Mouse (Mus musculus) thymus, postnatal 0 days (tissue): ENCODE data around the gene Sptssb. TPM values are rescaled to one million over a fixed set of nuclear protein-coding genes. Genes with fewer than 3 reads are reported as not detected.

Source experiments
- DNase-seq: peaks from one replicate; pipeline ENCODE4 v3.0.0-alpha.2; 2015; ENCODE audit warnings: low spot score
- polyA plus RNA-seq: library from polyadenylated mRNA; unstranded; fragments of >200 nt; fragmentation: Nextera tagmentation; extraction: Ambion mirVana; gene quantifications from 2 replicates; pipeline ENCODE4 v1.2.1, GENCODE M21; 2015

The Sptssb gene
- polyA plus RNA-seq, 1 experiment from 2014 or later = 12.3 TPM

DNA sequence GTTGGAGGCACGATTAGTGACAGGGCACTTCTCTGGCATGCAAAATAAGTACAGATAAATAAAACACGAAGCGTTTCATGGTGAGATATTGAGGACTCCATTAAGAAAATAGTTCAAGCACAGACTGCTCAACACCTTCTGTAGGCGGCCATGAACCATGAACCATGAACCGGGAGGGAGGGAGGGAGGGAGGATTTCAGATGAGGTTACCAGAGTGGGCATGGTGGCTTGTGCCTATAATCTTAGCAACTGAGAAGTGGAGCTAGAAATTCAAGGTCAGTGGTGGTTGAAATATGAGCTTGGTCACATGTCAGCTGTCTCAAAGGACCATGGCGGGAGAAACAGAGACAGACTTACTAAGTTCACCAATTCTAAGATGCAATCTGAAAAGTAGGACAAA is 20.3 kb downstream of the Sptssb start:
- DNase-seq = no peak

DNA sequence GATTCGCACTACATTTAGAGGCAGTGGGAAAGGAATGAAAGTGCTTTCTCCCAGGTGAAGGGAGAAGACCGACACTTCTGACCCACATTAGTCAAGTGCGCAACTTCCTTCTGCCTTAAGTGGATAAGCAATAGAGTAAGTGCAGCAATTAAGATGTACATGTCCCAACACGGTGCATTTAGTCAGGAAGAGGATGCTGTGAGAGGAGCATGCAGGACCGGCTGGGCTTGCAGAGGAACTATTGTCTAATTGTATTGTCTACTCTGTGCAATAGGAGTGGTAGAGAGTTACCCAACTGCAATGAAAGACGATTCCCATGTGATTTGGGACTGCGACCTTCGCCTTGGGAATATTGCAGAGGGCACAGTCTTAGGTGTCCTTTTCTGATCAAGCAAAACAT is 30.2 kb downstream of the Sptssb start:
- DNase-seq = no peak

DNA sequence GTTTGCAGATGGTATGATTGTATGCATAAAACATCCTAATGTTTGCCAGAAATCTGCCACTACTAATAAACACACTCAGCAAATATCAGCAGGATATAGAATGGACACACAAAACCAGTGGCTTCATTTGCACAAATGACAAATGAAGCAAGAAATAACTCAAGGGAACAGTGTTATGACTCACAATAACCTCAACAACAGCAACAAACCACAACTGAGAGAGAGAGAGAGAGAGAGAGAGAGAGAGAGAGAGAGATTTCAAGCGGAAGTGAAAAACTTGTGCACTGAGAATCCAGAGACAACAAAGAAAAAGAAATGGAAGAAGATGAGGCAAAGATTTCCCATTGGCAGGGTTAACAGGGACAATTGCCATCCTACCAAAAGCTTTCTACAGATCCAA is 35.2 kb downstream of the Sptssb start:
- DNase-seq = no peak

- no peak for DNase-seq
These were observed 39.1 kb downstream of the Sptssb start for GRCm38 (mm10) chr3:69820614-69821013.

DNA sequence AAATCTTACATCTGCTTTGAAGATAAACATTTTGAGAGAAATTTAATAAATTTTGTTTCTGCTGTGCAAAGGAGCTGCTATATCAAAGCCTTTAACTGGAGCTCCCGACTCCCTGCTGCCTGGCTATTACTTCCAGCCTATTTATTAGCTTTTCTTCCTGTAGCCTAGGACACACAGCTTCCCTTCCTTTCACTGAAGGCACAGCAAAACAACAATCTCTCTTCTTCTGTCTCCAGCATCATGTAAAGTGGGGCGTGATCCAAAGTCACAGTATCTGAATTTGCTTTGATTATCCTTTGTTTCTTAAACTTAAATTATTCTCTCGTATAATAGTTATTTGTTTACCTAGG is 39.9 kb downstream of the Sptssb start:
- DNase-seq = no peak

DNA sequence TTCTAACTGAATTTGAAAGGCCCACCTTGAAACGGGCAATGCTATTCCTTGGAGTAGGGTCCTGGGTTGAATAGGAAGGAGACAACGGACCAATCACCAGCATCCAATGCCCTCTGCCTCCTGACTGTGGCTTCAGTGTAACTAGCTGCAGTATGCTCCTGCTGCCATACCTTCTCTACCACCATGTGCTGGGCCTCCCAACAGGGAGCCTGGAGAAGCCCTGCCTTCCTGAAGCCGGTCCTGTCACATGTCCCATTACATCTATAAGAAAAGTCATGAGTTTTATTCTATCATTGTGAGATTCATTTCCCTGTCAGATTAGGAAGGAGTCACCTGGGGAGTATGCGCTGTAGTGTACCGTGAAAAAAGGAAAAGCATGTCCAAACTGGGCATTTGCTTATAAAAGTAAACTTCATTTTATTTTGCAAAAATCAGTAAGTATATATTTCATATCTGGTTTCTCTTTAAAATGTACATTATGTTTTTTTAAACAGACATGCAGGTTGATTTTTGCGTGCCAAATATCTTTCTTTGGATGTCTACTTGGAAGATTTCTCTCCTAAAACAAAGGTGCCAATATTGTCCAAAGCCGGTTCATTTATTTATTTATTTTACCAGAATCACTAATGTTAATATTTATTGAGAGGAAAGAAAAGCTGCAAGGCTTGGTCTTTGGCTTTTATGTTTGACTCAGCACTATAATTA is 40.4 kb downstream of the Sptssb start:
- DNase-seq = no peak

GRCm38 (mm10) chr3:69818466-69818865 is 41.3 kb downstream of the Sptssb start:
- DNase-seq = no peak

GRCm38 (mm10) chr3:69816547-69816946 is 43.2 kb downstream of the Sptssb start:
- DNase-seq = no peak

- DNase-seq = no peak
These were observed 46.6 kb downstream of the Sptssb start for GRCm38 (mm10) chr3:69813005-69813695.

DNA sequence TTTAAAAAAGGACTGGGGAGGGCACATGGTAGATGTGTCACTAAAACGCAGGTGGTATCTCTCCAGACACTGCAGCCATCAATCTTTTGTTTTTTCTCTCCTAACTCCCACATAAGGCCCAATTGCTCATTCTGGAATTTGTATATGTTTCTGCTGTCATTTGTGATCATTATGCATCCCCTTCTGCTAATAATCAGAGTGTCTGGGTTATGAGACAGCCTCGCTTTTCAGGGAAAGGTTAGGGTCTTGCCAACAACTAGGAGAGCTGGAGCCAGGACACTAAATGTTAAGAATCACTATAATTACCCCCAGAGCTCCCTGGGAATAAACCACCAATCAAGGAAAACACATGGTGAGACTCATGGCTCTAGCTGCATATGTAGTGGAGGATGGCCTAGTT is 47.3 kb downstream of the Sptssb start:
- DNase-seq = no peak

GRCm38 (mm10) chr3:69808479-69808878 is 51.3 kb downstream of the Sptssb start:
- no peak for DNase-seq

- no peak for DNase-seq
These were observed 56.6 kb downstream of the Sptssb start for GRCm38 (mm10) chr3:69803137-69803536.

- DNase-seq = no peak
These were observed 58.8 kb downstream of the Sptssb start for GRCm38 (mm10) chr3:69800829-69801384.

DNA sequence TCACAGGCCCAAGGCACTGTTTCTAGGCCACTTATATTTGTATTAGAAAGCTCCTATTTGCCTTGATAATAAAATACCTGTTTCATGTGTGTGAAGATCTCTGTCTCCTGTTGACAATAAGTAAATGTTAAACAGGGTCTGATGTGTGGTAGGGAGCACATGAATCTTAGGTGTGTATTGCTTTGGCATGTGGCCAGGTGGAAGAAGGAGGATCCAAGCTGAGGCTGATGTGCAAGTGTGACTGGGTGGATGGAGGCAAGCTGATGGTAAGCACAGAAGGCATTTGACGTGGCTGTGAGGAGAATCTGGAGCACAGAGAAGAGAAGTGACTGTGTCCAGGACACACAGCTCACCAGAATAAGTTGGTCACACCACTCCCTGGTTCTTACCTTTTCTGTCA is 60.6 kb downstream of the Sptssb start:
- no peak for DNase-seq

DNA sequence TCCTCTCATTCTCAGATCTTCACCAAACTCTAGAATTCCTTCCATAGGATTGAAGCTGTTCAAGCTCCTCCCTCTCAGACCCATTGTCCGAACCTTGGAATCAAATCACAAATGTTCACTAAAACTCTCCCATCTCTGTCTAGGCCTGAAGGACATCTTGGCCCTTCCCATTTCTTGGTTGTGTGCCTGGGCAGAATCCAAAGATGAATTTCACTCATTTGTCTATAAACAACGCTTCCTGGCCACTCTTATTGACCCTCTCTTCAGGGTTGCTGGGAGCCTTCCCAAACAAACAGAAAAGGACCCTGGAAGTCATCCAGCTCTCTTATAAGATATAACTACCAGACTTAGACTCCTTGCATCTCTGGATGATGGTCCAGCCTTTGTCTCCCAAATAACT is 61.8 kb downstream of the Sptssb start:
- DNase-seq = no peak

DNA sequence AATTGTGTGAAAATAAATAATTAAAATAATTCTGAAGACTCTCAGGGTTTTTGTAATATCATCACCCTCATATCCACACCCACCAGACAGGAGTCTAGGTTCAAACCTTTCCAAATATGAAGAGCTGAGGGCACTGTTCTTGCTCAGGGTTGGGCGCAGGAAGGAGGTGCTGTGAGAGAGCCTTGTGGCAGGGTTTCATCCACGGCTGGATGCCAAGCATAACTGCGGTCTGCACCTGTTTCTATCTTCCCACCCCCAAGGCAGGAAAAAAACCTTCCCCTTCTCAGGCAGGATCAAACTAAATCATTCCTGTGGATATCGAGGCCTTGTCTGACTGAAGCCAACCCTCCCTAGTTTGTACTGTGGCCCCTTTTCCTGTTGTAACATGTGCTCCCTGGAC is 62.2 kb downstream of the Sptssb start:
- DNase-seq = no peak

- DNase-seq = no peak
These were observed 66.8 kb downstream of the Sptssb start for GRCm38 (mm10) chr3:69792823-69793417.

DNA sequence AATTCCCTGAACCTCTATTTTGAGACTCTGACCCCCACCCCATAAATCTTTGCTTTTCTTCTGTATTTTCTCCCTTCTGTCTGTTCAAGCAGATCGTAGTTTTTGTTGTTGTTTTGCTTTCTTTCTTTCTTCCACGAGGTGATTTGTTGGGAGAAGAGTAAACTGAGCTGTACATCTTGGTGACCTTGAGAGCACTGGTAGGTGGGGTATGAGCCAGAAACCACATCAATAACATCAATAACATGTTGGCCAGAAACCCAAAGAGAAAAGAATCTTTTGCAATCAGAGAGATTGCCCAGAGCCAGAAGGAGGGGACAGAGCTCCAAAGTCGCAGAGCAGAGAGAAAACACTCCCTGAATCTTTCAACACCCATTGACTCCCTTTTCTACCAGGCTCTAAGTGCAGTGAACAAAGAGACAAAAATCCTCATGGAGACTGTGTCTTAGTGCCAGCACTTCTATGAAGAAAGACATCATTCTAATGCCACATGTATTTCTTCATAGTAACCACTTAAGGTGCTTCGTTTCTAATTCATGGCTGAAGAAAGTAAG is 80.4 kb downstream of the Sptssb start:
- DNase-seq = no peak

GRCm38 (mm10) chr3:69773356-69773755 is 86.4 kb downstream of the Sptssb start:
- DNase-seq = no peak
